Mouse (Mus musculus): ENCODE data around the gene Fgd3.

Gene Fgd3

GRCm38 (mm10) chr13:49341012-49341830, 21.1 kb upstream of the Fgd3 start, which contains the start of gene Bicd2:
Bicd2 (plus strand) TSS chr13:49341585.
- DNase-seq, result peak; percentile 97

GRCm38 (mm10) chr13:49338893-49339546, 18.9 kb upstream of the Fgd3 start:
- DNase-seq, result no peak

GRCm38 (mm10) chr13:49335077-49335982, 15.2 kb upstream of the Fgd3 start:
- DNase-seq, result no peak

GRCm38 (mm10) chr13:49333250-49333649, 13.1 kb upstream of the Fgd3 start:
- no peak for DNase-seq

- no peak for DNase-seq
Measured at GRCm38 (mm10) chr13:49328101-49328500, 8.0 kb upstream of the Fgd3 start.

- peak; percentile 74 for DNase-seq
Measured at GRCm38 (mm10) chr13:49326246-49327206, 6.4 kb upstream of the Fgd3 start.

GRCm38 (mm10) chr13:49324871-49325270, 4.8 kb upstream of the Fgd3 start:
- DNase-seq, result no peak

GRCm38 (mm10) chr13:49322739-49323138, 2.6 kb upstream of the Fgd3 start:
- DNase-seq, result no peak

- DNase-seq, result no peak
Measured at GRCm38 (mm10) chr13:49322169-49322568, 2.1 kb upstream of the Fgd3 start.

GRCm38 (mm10) chr13:49321452-49321851, 1.3 kb upstream of the Fgd3 start:
- no peak for DNase-seq

GRCm38 (mm10) chr13:49320514-49320913, 403 bp upstream of the Fgd3 start:
- no peak for DNase-seq

GRCm38 (mm10) chr13:49317914-49318313, 2.2 kb downstream of the Fgd3 start:
- no peak for DNase-seq

GRCm38 (mm10) chr13:49317508-49317907, 2.6 kb downstream of the Fgd3 start:
- DNase-seq, result no peak

- DNase-seq, result no peak
Measured at GRCm38 (mm10) chr13:49316386-49317162, 3.5 kb downstream of the Fgd3 start.

- no peak for DNase-seq
Measured at GRCm38 (mm10) chr13:49311642-49312041, 8.5 kb downstream of the Fgd3 start.

- DNase-seq, result no peak
Measured at GRCm38 (mm10) chr13:49309501-49309900, 10.6 kb downstream of the Fgd3 start.

GRCm38 (mm10) chr13:49308861-49309403, 11.2 kb downstream of the Fgd3 start:
- DNase-seq, result peak; percentile 74

- DNase-seq, result peak; percentile 25
Measured at GRCm38 (mm10) chr13:49308206-49308605, 11.9 kb downstream of the Fgd3 start.

- DNase-seq, result peak; percentile 82
Measured at GRCm38 (mm10) chr13:49307311-49307969, 12.7 kb downstream of the Fgd3 start.

GRCm38 (mm10) chr13:49306771-49307310, 13.3 kb downstream of the Fgd3 start:
- DNase-seq, result peak; percentile 31
